Mouse (Mus musculus): ENCODE data around the gene Tamm41.

The Tamm41 gene

GRCm38 (mm10) chr6:115022876-115023275 lies 14.8 kb downstream of the Tamm41 start:
- no peak for DNase-seq

GRCm38 (mm10) chr6:115015461-115015860 lies 22.2 kb downstream of the Tamm41 start:
- DNase-seq, result peak; percentile 41

GRCm38 (mm10) chr6:115013574-115013973 lies 24.1 kb downstream of the Tamm41 start:
- no peak for DNase-seq

- no peak for DNase-seq
Observed at GRCm38 (mm10) chr6:115011792-115012191, 25.9 kb downstream of the Tamm41 start.

GRCm38 (mm10) chr6:115010815-115011214 lies 26.9 kb downstream of the Tamm41 start:
- DNase-seq, result no peak

GRCm38 (mm10) chr6:115010304-115010703 lies 27.4 kb downstream of the Tamm41 start:
- DNase-seq, result no peak

- DNase-seq, result peak; percentile 71 to 84
Observed at GRCm38 (mm10) chr6:115007728-115008127, 29.9 kb downstream of the Tamm41 start.

- peak in 1 of 2 experiments; percentile 39 for DNase-seq
Observed at GRCm38 (mm10) chr6:115006948-115007347, 30.7 kb downstream of the Tamm41 start.

GRCm38 (mm10) chr6:115006065-115006464 lies 31.6 kb downstream of the Tamm41 start:
- no peak for DNase-seq

GRCm38 (mm10) chr6:115005351-115005890 lies 32.3 kb downstream of the Tamm41 start:
- no peak for DNase-seq

- no peak for DNase-seq
Observed at GRCm38 (mm10) chr6:115004636-115005035, 33.0 kb downstream of the Tamm41 start.

GRCm38 (mm10) chr6:114998374-114999031 lies 39.2 kb downstream of the Tamm41 start:
- no peak for DNase-seq

GRCm38 (mm10) chr6:114997471-114997870 lies 40.2 kb downstream of the Tamm41 start:
- DNase-seq, result no peak

- no peak for DNase-seq
Observed at GRCm38 (mm10) chr6:114996910-114997309, 40.8 kb downstream of the Tamm41 start.

- peak; percentile 38 to 72 for DNase-seq
Observed at GRCm38 (mm10) chr6:114994079-114994478, 43.6 kb downstream of the Tamm41 start.

GRCm38 (mm10) chr6:114993659-114994058 lies 44.0 kb downstream of the Tamm41 start:
- no peak for DNase-seq

GRCm38 (mm10) chr6:114991909-114992308 lies 45.8 kb downstream of the Tamm41 start:
- DNase-seq, result no peak

- peak; percentile 45 to 65 for DNase-seq
Observed at GRCm38 (mm10) chr6:114988619-114988980, 49.1 kb downstream of the Tamm41 start.

GRCm38 (mm10) chr6:114987966-114988618 lies 49.6 kb downstream of the Tamm41 start:
- DNase-seq, result peak; percentile 54 to 79

- DNase-seq, result no peak
Observed at GRCm38 (mm10) chr6:114982671-114983070, 55.0 kb downstream of the Tamm41 start.

- no peak for DNase-seq
Observed at GRCm38 (mm10) chr6:114979715-114980114, 58.0 kb downstream of the Tamm41 start.

GRCm38 (mm10) chr6:114976915-114977419 lies 60.7 kb downstream of the Tamm41 start:
- peak; percentile 46 to 73 for DNase-seq

- DNase-seq, result no peak
Observed at GRCm38 (mm10) chr6:114974331-114974730, 63.3 kb downstream of the Tamm41 start.

GRCm38 (mm10) chr6:114972988-114973387 lies 64.7 kb downstream of the Tamm41 start:
- DNase-seq, result no peak

Data from lung, postnatal 4 days (tissue).